Mouse (Mus musculus): ENCODE results near the gene Cfap58. TPM values are rescaled to one million over a fixed set of nuclear protein-coding genes. Genes with fewer than 3 reads are reported as not detected.

Cfap58 gene
- not detected in 2 replicates for polyA plus RNA-seq (2016; fragmentation: Nextera tagmentation; extraction: Ambion mirVana)

DNA sequence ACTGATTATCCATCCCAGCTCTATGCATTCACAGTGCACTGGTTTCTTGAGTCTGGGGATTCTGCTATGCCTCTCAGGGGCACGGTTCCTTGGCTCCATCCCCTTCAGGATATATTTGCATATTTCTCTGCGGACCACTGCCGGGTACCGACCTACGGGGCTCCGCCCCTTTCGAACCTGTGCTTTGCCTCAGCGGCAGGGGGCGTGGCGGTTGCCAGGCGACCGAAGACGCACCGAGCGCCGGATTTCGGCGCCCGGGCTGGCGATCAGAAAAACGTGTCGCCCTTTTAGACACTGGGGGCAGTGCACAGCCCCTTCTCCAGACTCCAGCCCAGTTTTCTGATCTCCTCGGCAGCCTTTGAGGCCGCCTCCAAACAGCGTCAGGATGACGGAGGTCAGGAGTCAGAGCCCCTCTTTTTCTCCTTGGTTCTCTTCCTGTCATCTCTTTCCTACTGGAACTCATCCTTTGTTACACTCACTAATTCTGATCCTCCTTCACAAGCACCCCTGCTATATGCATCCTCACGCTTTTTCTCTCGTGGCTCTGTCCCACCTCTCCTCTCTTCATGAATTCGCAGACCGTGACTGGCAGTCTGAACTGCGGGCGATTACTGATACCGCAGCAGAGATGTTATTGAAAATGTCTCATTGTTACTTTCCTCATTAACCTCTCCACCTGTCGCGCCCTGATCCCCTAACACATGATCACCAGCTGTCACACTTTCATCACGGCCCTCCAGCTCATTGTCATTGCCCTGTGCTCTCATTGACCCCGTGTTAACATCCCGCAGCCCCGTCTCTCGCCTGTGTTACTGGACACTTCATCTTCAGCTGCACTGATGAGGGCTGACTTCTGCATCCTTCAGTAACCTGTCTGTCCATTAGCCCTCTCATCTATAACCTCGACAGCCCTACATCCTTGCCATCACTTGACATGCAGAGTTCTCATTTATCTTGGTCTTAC lies at the start of gene Cfap58:
Cfap58 (plus strand) TSS at position 233 of the 964 bp plus-strand sequence.
- no peaks in the 10 kb centered on the region for H3K36me3 ChIP-seq
- peaks cover 17% of the 10 kb centered on the region for H3K27me3 ChIP-seq (ENCODE audit: low read depth, poor library complexity, severe bottlenecking)
- peaks cover 12% of the 10 kb centered on the region for H3K4me1 ChIP-seq
- DNase-seq (ENCODE audit: low spot score) = peak; percentile 88
- H3K9me3 ChIP-seq (replicated peaks) = no peaks in the 10 kb centered on the region
- H3K27ac ChIP-seq = peak within 1 kb of the TSS; percentile 9; the same call in 1 of the 2 replicates
- WGBS = 8% methylated on average over 41 of the region's 41 CpGs
- peak within 1 kb of the TSS; percentile 44 for H3K4me3 ChIP-seq

DNA sequence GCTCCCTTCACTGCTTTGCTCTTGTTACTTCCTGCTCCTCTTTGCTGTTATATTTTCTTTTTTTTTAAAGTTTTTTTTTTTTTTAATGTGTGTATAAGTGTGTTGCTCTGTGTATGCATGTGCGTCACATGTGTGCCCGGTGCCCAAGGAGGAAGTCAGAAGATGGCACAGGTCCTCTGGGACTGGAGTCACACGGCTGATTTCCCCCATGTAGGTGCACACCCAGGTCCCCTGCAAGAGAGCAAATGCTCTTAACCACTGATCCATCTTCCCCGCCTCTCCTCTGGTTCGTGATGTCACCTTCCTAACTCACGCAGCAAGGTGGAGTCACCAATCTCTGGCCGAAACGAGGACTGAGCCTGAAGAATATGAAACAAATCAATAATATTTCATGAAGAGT lies 49.4 kb upstream of the Cfap58 start:
- Histone ChIP-seq H3K4me3 (no peak overlapping the region), H3K4me1 (peaks cover 74% of the 10 kb centered on the region), H3K27ac (no peak overlapping the region), H3K27me3 (ENCODE audit: low read depth, poor library complexity, severe bottlenecking) (no peaks in the 10 kb centered on the region), H3K9me3 (replicated peaks) (no peaks in the 10 kb centered on the region), H3K36me3 (peaks cover 6% of the 10 kb centered on the region)
- 94% methylated on average over 8 of the region's 8 CpGs for WGBS
- DNase-seq (ENCODE audit: low spot score) = no peak

DNA sequence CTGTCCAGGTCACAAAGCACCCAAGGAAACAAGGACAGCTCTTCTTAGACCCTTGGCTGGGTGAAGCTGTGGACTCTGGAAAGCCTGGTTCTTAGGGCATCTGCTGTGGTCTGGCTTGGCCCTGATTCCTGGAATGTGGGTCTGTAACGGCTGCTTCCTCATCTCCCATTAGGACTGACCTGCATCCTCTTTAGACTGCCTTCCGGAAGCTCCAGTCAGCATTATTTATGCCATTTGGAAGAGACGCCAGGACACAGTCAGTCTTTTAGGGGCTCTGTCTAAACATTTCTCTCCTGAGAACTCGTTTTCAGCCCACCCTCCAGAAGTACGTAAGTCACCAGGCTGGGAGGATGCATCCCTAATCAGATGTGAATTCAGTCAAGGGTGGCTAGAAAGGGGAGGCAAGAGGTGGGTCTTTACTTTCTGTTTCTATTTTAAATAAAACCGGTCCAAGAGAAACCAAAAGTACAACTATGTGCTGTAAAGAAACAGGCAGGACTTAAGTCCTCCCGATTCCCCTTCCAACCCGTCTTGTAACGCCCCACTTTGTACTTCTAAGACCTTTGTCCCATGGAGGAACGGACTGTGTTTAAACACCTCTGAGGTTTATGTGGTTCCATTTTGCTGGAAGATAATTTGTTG lies 46.9 kb upstream of the Cfap58 start:
- H3K27me3 ChIP-seq (ENCODE audit: low read depth, poor library complexity, severe bottlenecking) = no peaks in the 10 kb centered on the region
- no peak overlapping the region for H3K4me3 ChIP-seq
- no peak for DNase-seq (ENCODE audit: low spot score)
- peaks cover 52% of the 10 kb centered on the region for H3K4me1 ChIP-seq
- H3K36me3 ChIP-seq = peaks cover 32% of the 10 kb centered on the region
- H3K27ac ChIP-seq = peak overlapping the region; percentile 68
- WGBS = 58% methylated on average over 10 of the region's 10 CpGs
- no peaks in the 10 kb centered on the region for H3K9me3 ChIP-seq (replicated peaks)

DNA sequence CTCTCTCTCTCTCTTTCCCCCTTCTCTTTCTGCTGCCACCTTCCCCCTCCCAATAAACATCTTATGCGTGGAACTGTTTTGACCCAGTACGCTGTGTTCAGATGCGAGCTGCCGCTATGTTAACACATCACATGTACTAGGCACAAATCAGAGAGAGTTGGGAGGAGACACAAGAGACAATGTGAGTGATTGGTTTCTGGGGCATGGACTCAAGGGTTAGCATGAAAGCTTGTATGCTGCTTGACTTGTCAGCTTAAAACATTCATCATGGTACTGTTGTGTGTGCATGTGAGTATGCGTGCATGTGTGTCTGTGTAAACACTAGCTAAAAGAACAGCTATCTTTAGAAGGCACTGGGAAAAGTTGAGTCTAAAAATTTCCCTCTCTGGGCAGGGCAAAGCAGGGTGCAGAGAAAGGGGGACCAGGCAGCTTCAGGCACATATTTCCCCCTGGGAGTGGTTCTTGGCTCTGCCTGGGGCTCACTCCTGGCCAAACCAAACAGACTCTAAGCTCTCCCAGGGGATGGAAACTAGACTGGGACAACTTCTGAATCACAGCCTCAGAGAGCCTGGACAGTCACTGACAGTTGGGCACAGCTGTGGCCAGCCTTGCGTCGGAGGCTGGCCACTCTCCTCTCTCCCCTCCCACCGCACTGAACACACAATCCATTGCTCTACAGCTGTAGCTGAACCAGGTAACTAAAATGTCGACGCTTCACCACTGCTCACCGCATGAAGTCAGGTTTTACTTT lies 45.7 kb upstream of the Cfap58 start:
- H3K27me3 ChIP-seq (ENCODE audit: low read depth, poor library complexity, severe bottlenecking) = no peaks in the 10 kb centered on the region
- no peak overlapping the region for H3K4me3 ChIP-seq
- H3K4me1 ChIP-seq = peaks cover 41% of the 10 kb centered on the region
- no peak for DNase-seq (ENCODE audit: low spot score)
- H3K27ac ChIP-seq = no peak overlapping the region
- H3K36me3 ChIP-seq = peaks cover 43% of the 10 kb centered on the region
- no peaks in the 10 kb centered on the region for H3K9me3 ChIP-seq (replicated peaks)
- WGBS = 85% methylated on average over 11 of the region's 11 CpGs

DNA sequence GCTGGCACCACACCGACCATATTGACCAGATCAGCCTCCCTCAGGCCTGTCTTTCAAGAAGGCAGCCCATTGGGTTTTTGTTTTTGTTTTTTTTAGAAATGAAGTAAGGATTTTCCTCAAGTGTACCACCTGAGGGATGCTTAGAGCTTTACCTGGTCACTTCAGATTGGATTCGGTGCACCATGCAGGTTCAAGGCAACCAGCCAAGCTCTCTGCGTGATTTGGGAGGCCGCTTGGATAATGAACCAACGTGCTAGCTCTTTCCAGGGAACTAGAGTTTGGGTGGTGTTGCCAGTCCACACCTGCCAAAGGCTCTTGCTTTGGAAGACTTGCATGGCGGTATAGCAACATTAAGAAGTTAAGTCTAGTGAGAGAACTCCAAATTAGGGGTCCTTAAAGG lies 44.4 kb upstream of the Cfap58 start:
- Histone ChIP-seq H3K27me3 (ENCODE audit: low read depth, poor library complexity, severe bottlenecking) (no peaks in the 10 kb centered on the region), H3K4me3 (no peak overlapping the region), H3K4me1 (peaks cover 31% of the 10 kb centered on the region), H3K36me3 (peaks cover 57% of the 10 kb centered on the region), H3K9me3 (replicated peaks) (no peaks in the 10 kb centered on the region), H3K27ac (no peak overlapping the region)
- WGBS = 92% methylated on average over 6 of the region's 6 CpGs
- no peak for DNase-seq (ENCODE audit: low spot score)

DNA sequence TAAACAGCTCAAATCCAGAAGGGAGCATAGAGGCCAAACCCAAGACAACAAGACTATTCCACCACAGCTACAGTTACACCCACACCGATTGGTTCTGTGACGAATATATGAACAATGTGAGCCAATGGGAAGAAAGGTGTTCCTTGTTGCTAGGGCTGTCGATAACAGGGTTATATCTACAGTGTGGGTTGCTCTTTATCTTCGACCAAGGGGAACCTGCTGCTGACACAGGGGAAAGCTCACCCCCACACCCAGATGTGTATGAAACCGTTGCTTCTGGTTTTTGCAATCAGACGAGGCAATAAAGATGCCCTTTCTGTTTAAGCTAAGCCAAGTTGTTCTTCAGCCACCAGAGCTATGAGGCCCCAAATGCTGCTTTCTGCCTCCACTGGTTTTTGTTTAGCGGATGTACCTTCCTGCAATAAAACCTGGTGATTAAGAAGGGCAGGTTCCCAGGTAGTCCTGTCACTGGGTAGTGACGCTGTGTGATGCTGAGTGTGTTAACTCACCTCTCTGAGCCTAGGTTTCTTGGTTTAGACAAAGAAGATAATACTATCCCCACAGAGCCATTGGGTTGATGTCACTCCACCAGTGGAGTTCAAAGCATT lies 38.9 kb upstream of the Cfap58 start:
- Histone ChIP-seq H3K27ac (no peak overlapping the region), H3K4me1 (peaks cover 25% of the 10 kb centered on the region), H3K27me3 (ENCODE audit: low read depth, poor library complexity, severe bottlenecking) (no peaks in the 10 kb centered on the region), H3K9me3 (replicated peaks) (no peaks in the 10 kb centered on the region), H3K36me3 (peaks cover 78% of the 10 kb centered on the region), H3K4me3 (no peak overlapping the region)
- 93% methylated on average over 8 of the region's 8 CpGs for WGBS
- DNase-seq (ENCODE audit: low spot score) = no peak

DNA sequence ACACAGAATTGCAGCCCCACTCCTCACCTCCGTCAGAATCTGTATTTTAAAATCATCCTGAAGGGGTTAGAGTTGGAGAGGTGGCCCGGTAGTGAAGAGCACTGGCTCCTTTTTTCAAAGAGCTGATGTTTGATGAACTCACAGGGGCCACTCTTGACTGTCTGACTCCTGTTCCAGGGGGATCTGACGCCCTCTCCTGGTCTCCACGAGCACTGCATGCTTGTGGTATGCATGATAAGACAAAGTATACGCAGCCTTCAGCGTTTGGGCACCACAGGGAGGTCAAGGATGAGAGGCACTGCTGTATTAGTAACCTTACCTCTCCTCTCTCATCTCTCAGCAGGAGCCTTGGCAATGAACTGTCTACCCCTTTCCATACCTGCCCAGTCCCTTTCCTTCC lies 37.5 kb upstream of the Cfap58 start:
- Histone ChIP-seq H3K9me3 (replicated peaks) (no peaks in the 10 kb centered on the region), H3K27me3 (ENCODE audit: low read depth, poor library complexity, severe bottlenecking) (no peaks in the 10 kb centered on the region), H3K4me1 (peaks cover 38% of the 10 kb centered on the region), H3K27ac (no peak overlapping the region), H3K4me3 (no peak overlapping the region), H3K36me3 (peaks cover 70% of the 10 kb centered on the region)
- 69% methylated on average over 6 of the region's 6 CpGs for WGBS
- no peak for DNase-seq (ENCODE audit: low spot score)

DNA sequence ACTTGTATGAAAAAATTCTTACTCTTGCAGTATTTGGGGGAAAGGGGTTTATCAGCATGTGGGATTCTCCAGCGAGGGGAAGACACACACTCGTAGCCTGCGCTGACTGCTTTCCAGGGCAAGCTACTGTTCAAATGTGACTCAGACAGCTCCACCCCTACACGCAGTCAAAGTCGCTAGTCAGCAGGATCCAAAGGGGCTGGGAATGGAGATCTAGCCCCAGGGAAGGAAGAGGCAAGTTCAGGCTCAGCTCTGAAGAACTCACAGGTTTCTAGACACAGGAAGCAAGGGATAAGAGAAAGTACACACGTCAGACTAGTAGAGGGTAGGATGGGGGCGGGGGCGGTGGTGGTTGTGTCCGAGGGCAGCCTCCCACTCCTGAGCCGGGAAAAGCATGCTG lies 36.9 kb upstream of the Cfap58 start:
- Histone ChIP-seq H3K9me3 (replicated peaks) (no peaks in the 10 kb centered on the region), H3K4me3 (no peak overlapping the region), H3K27ac (no peak overlapping the region), H3K4me1 (peaks cover 44% of the 10 kb centered on the region), H3K27me3 (ENCODE audit: low read depth, poor library complexity, severe bottlenecking) (no peaks in the 10 kb centered on the region), H3K36me3 (peaks cover 69% of the 10 kb centered on the region)
- 85% methylated on average over 10 of the region's 10 CpGs for WGBS
- DNase-seq (ENCODE audit: low spot score) = no peak

DNA sequence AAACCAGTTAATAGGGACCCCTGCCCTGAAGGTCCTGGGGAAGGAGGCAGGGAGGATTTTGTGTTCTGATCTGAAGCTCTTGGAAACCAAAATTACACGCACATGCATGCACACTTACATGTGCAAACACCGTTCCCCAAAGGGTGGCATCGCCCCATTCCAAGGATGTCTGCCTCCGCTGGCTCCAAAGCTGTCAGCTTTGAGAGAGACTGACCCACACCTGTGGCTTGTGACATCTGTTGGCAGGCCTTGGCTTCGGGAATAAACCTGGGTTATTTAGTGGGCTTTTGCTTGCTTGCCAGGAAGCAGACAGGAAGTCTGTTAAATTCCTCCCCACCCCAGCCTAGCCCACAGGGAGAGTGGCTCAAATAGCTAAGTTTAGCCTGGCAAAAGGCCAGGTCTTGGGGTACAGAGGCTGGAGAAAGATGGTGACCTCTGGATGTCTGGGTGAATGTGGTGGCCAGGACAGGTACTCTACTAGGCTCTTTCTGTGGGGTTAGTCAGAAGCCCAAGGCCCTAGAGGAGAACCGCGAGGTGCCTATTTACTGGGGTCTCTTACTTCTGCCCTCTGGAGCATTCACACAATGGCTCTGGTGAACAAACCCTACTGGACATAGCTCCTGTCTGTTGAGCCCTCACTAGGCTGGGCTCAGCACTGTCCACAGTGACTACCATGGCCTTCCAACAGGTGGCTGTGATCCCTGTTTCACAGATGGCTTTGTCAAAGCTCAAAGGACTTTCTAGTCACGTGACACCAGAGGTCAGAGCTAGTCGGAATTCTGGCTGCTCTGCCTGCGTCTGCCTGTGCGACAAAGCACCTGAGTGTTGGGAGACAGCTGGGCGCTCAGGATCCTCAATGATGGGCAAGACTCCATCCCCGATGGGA lies 34.9 kb upstream of the Cfap58 start:
- Histone ChIP-seq H3K36me3 (peaks cover 57% of the 10 kb centered on the region), H3K27me3 (ENCODE audit: low read depth, poor library complexity, severe bottlenecking) (no peaks in the 10 kb centered on the region), H3K9me3 (replicated peaks) (no peaks in the 10 kb centered on the region), H3K4me3 (no peak overlapping the region), H3K27ac (peak overlapping the region; percentile 79), H3K4me1 (peaks cover 46% of the 10 kb centered on the region)
- DNase-seq (ENCODE audit: low spot score) = no peak
- WGBS = 71% methylated on average over 13 of the region's 13 CpGs

DNA sequence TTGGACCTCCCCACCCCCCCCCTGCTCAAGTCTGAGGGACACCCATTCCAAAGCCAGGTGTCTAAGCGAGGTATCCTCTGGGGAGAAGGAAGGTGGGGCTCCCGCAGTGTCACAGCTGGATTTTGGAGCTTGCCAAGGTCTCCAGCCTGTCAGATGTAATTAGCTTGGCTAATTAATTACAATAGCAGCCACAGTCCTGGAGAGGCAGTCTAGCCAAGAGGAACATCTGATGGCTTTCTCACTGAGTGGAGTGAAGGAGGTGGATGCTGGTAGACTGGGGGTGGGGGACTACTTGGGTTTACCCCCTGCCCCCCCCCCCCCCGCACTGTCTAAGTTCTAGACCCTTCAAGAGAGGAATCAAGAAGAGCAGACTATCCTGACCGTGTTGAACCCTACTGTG lies 33.8 kb upstream of the Cfap58 start:
- H3K27me3 ChIP-seq (ENCODE audit: low read depth, poor library complexity, severe bottlenecking) = no peaks in the 10 kb centered on the region
- 65% methylated on average over 4 of the region's 4 CpGs for WGBS
- H3K27ac ChIP-seq = peak overlapping the region; percentile 79; the same call in 1 of the 2 replicates
- peaks cover 54% of the 10 kb centered on the region for H3K4me1 ChIP-seq
- H3K4me3 ChIP-seq = no peak overlapping the region
- no peaks in the 10 kb centered on the region for H3K9me3 ChIP-seq (replicated peaks)
- no peak for DNase-seq (ENCODE audit: low spot score)
- peaks cover 50% of the 10 kb centered on the region for H3K36me3 ChIP-seq

DNA sequence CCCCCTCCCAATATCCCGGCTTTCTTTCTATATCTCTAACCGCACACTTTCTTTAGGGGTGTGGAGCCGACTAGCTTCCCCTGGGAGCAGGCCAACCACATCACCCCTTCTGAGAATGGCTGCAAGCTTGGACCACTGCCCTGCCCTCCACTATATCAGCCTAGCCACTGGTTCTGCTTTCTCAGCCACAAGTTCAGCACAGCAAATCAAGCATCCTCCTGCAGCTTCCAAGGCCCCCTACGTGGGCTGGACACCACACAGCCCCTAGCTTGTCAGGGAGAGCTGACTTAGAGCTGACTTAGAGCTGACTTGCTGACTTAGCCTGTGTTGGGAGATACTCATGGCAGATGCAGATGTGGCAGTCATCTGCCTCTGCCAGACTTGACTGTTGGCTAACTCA lies 32.4 kb upstream of the Cfap58 start:
- Histone ChIP-seq H3K36me3 (peaks cover 38% of the 10 kb centered on the region), H3K4me1 (peaks cover 68% of the 10 kb centered on the region), H3K27ac (peak overlapping the region; percentile 56), H3K4me3 (no peak overlapping the region), H3K27me3 (ENCODE audit: low read depth, poor library complexity, severe bottlenecking) (no peaks in the 10 kb centered on the region), H3K9me3 (replicated peaks) (no peaks in the 10 kb centered on the region)
- DNase-seq (ENCODE audit: low spot score) = no peak
- 95% methylated on average over 4 of the region's 4 CpGs for WGBS

DNA sequence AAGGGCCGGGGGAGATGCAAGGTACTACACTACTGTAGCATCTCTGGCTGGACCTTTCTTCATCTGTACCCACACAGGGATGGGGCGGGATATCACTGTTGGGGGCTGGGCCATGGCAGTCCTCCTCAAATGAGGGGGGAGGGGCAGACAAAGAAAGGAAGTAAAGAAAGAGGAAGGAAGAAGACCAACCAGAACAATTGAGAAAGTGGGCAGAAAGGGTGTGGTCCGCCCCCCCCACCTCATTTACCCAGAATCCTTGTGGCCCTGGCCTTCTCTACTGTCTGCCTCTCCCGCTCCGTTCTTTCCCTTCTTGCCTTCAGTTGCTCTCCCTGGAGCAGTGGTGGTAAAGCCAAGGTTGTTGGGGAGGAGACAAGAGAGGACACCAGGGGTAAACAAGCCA lies 31.9 kb upstream of the Cfap58 start:
- Histone ChIP-seq H3K4me3 (no peak overlapping the region), H3K27me3 (ENCODE audit: low read depth, poor library complexity, severe bottlenecking) (no peaks in the 10 kb centered on the region), H3K27ac (peak overlapping the region; percentile 56), H3K36me3 (peaks cover 33% of the 10 kb centered on the region), H3K4me1 (peaks cover 72% of the 10 kb centered on the region), H3K9me3 (replicated peaks) (no peaks in the 10 kb centered on the region)
- no peak for DNase-seq (ENCODE audit: low spot score)
- WGBS = 95% methylated on average over 5 of the region's 5 CpGs

Data from limb, embryonic 10.5 days (tissue).